Mouse (Mus musculus): ENCODE measurements around the gene Gm4981. TPM values are rescaled to one million over a fixed set of nuclear protein-coding genes. Genes with fewer than 3 reads are reported as not detected.
"Not testable (repeated sequence)": the region's sequence is repeated elsewhere in the genome, so short reads cannot be mapped to it uniquely, and the experiment has no call there.

The Gm4981 gene
- total RNA-seq, 1 experiment from 2014 or later, result not detected

- not testable (repeated sequence) for ATAC-seq (replicated peaks in 1 of 2; ENCODE audit: insufficient read depth in 1 of 2, low FRiP score in 2 of 2, low TSS enrichment in 1 of 2, low read depth in 1 of 2, poor library complexity in 2 of 2, severe bottlenecking in 2 of 2)
These were observed 11.4 kb downstream of the Gm4981 start, which contains the start of gene AW822073 for GRCm38 (mm10) chr10:58224827-58225785. Gene AW822073 (minus strand): TSS chr10:58224930.

- ATAC-seq (replicated peaks in 1 of 2; ENCODE audit: insufficient read depth in 1 of 2, low FRiP score in 2 of 2, low TSS enrichment in 1 of 2, low read depth in 1 of 2, poor library complexity in 2 of 2, severe bottlenecking in 2 of 2), result not testable (repeated sequence)
These were observed 12.3 kb downstream of the Gm4981 start for GRCm38 (mm10) chr10:58223972-58224805.

- not testable (repeated sequence) for ATAC-seq (replicated peaks in 1 of 2; ENCODE audit: insufficient read depth in 1 of 2, low FRiP score in 2 of 2, low TSS enrichment in 1 of 2, low read depth in 1 of 2, poor library complexity in 2 of 2, severe bottlenecking in 2 of 2)
These were observed 13.3 kb downstream of the Gm4981 start for GRCm38 (mm10) chr10:58223161-58223560.

- ATAC-seq (replicated peaks in 1 of 2; ENCODE audit: insufficient read depth in 1 of 2, low FRiP score in 2 of 2, low TSS enrichment in 1 of 2, low read depth in 1 of 2, poor library complexity in 2 of 2, severe bottlenecking in 2 of 2), result not testable (repeated sequence)
These were observed 14.9 kb downstream of the Gm4981 start for GRCm38 (mm10) chr10:58221571-58221970.

GRCm38 (mm10) chr10:58220726-58221125 is 15.8 kb downstream of the Gm4981 start:
- ATAC-seq (replicated peaks in 1 of 2; ENCODE audit: insufficient read depth in 1 of 2, low FRiP score in 2 of 2, low TSS enrichment in 1 of 2, low read depth in 1 of 2, poor library complexity in 2 of 2, severe bottlenecking in 2 of 2), result no peak

- ATAC-seq (replicated peaks in 1 of 2; ENCODE audit: insufficient read depth in 1 of 2, low FRiP score in 2 of 2, low TSS enrichment in 1 of 2, low read depth in 1 of 2, poor library complexity in 2 of 2, severe bottlenecking in 2 of 2), result no peak
These were observed 19.1 kb downstream of the Gm4981 start for GRCm38 (mm10) chr10:58217366-58217765.

GRCm38 (mm10) chr10:58215353-58215752 is 21.1 kb downstream of the Gm4981 start:
- no peak for ATAC-seq (replicated peaks in 1 of 2; ENCODE audit: insufficient read depth in 1 of 2, low FRiP score in 2 of 2, low TSS enrichment in 1 of 2, low read depth in 1 of 2, poor library complexity in 2 of 2, severe bottlenecking in 2 of 2)

GRCm38 (mm10) chr10:58214934-58215333 is 21.6 kb downstream of the Gm4981 start:
- no peak for ATAC-seq (replicated peaks in 1 of 2; ENCODE audit: insufficient read depth in 1 of 2, low FRiP score in 2 of 2, low TSS enrichment in 1 of 2, low read depth in 1 of 2, poor library complexity in 2 of 2, severe bottlenecking in 2 of 2)

GRCm38 (mm10) chr10:58214497-58214896 is 22.0 kb downstream of the Gm4981 start:
- no peak for ATAC-seq (replicated peaks in 1 of 2; ENCODE audit: insufficient read depth in 1 of 2, low FRiP score in 2 of 2, low TSS enrichment in 1 of 2, low read depth in 1 of 2, poor library complexity in 2 of 2, severe bottlenecking in 2 of 2)

- no peak for ATAC-seq (replicated peaks in 1 of 2; ENCODE audit: insufficient read depth in 1 of 2, low FRiP score in 2 of 2, low TSS enrichment in 1 of 2, low read depth in 1 of 2, poor library complexity in 2 of 2, severe bottlenecking in 2 of 2)
These were observed 24.3 kb downstream of the Gm4981 start for GRCm38 (mm10) chr10:58212230-58212629.

GRCm38 (mm10) chr10:58211213-58211612 is 25.3 kb downstream of the Gm4981 start:
- no peak for ATAC-seq (replicated peaks in 1 of 2; ENCODE audit: insufficient read depth in 1 of 2, low FRiP score in 2 of 2, low TSS enrichment in 1 of 2, low read depth in 1 of 2, poor library complexity in 2 of 2, severe bottlenecking in 2 of 2)

- no peak for ATAC-seq (replicated peaks in 1 of 2; ENCODE audit: insufficient read depth in 1 of 2, low FRiP score in 2 of 2, low TSS enrichment in 1 of 2, low read depth in 1 of 2, poor library complexity in 2 of 2, severe bottlenecking in 2 of 2)
These were observed 26.0 kb downstream of the Gm4981 start for GRCm38 (mm10) chr10:58210514-58210913.

GRCm38 (mm10) chr10:58209710-58210467 is 26.6 kb downstream of the Gm4981 start:
- no peak for ATAC-seq (replicated peaks in 1 of 2; ENCODE audit: insufficient read depth in 1 of 2, low FRiP score in 2 of 2, low TSS enrichment in 1 of 2, low read depth in 1 of 2, poor library complexity in 2 of 2, severe bottlenecking in 2 of 2)

GRCm38 (mm10) chr10:58206639-58207404 is 29.7 kb downstream of the Gm4981 start:
- no peak for ATAC-seq (replicated peaks in 1 of 2; ENCODE audit: insufficient read depth in 1 of 2, low FRiP score in 2 of 2, low TSS enrichment in 1 of 2, low read depth in 1 of 2, poor library complexity in 2 of 2, severe bottlenecking in 2 of 2)

GRCm38 (mm10) chr10:58205986-58206385 is 30.5 kb downstream of the Gm4981 start:
- ATAC-seq (replicated peaks in 1 of 2; ENCODE audit: insufficient read depth in 1 of 2, low FRiP score in 2 of 2, low TSS enrichment in 1 of 2, low read depth in 1 of 2, poor library complexity in 2 of 2, severe bottlenecking in 2 of 2), result no peak
